Mouse (Mus musculus) adrenal gland, postnatal 14 days (tissue): ENCODE measurements around the gene Plekha4. TPM values are rescaled to one million over a fixed set of nuclear protein-coding genes. Genes with fewer than 3 reads are reported as not detected.

Experiments used
- total RNA-seq: library from RNA; stranded (reverse); gene quantifications from 2 replicates; pipeline ENCODE4 v1.2.3, GENCODE M21; 2021

Plekha4 gene
- total RNA-seq, 1 experiment from 2014 or later = 3.8 TPM

Other genes with a start within 250 kb of the Plekha4 start
- gene Slc6a21, start 248.8 kb upstream of the Plekha4 start, total RNA-seq = not detected in 2 replicates
- gene Trpm4, start 192.6 kb upstream of the Plekha4 start, total RNA-seq = 13.5 and 15.1 TPM in 2 replicates
- 0.15 and 0.45 TPM in 2 replicates for gene Hrc, start 191.0 kb upstream of the Plekha4 start, total RNA-seq
- 2.1 and 2.4 TPM in 2 replicates for gene Ppfia3, start 159.3 kb upstream of the Plekha4 start, total RNA-seq
- gene Lin7b, start 155.7 kb upstream of the Plekha4 start, total RNA-seq = 1.2 and 1.4 TPM in 2 replicates
- 265 and 280 TPM in 2 replicates for gene Snrnp70, start 130.6 kb upstream of the Plekha4 start, total RNA-seq
- not detected in 2 replicates for gene Kcna7, start 120.7 kb upstream of the Plekha4 start, total RNA-seq
- gene Ntf5, start 112.6 kb upstream of the Plekha4 start, total RNA-seq = not detected in 2 replicates
- gene Lhb, start 105.5 kb upstream of the Plekha4 start, total RNA-seq = not detected in 2 replicates
- gene Gys1, start 91.5 kb upstream of the Plekha4 start, total RNA-seq = 55.4 and 62.8 TPM in 2 replicates
- gene Ruvbl2, start 88.2 kb upstream of the Plekha4 start, total RNA-seq = 55.5 and 62.8 TPM in 2 replicates
- 638 and 688 TPM in 2 replicates for gene Ftl1, start 66.4 kb upstream of the Plekha4 start, total RNA-seq
- gene Bax, start 59.4 kb upstream of the Plekha4 start, total RNA-seq = 54.4 and 60.0 TPM in 2 replicates
- 0.49 and 1.1 TPM in 2 replicates for gene Tulp2, start 44.5 kb upstream of the Plekha4 start, total RNA-seq
- 24.6 and 31.2 TPM in 2 replicates for gene Gm45808, start 39.5 kb upstream of the Plekha4 start, total RNA-seq
- 46.8 and 54.1 TPM in 2 replicates for gene Dhdh, start 37.5 kb upstream of the Plekha4 start, total RNA-seq
- 199 and 204 TPM in 2 replicates for gene Nucb1, start 15.9 kb upstream of the Plekha4 start, total RNA-seq
- 37.3 and 55.7 TPM in 2 replicates for gene Ppp1r15a, start 62 bp upstream of the Plekha4 start, total RNA-seq
- 0.67 and 1.2 TPM in 2 replicates for gene Hsd17b14, start 28.6 kb downstream of the Plekha4 start, total RNA-seq
- 149 and 151 TPM in 2 replicates for gene Bcat2, start 43.8 kb downstream of the Plekha4 start, total RNA-seq
- 0.37 TPM in 1 of 2 replicates, not detected in the other for gene Fgf21, start 89.2 kb downstream of the Plekha4 start, total RNA-seq
- gene Fut1, start 91.0 kb downstream of the Plekha4 start, total RNA-seq = 0.11 TPM in 1 of 2 replicates, not detected in the other
- 0.56 and 0.82 TPM in 2 replicates for gene Izumo1, start 95.5 kb downstream of the Plekha4 start, total RNA-seq
- gene Rasip1, start 101.2 kb downstream of the Plekha4 start, total RNA-seq = 33.0 and 35.4 TPM in 2 replicates
- gene Mamstr, start 113.6 kb downstream of the Plekha4 start, total RNA-seq = 4.9 and 8.5 TPM in 2 replicates
- 0.11 TPM in 1 of 2 replicates, not detected in the other for gene Fut2, start 140.1 kb downstream of the Plekha4 start, total RNA-seq
- 0.26 TPM in 1 of 2 replicates, not detected in the other for gene Ntn5, start 157.7 kb downstream of the Plekha4 start, total RNA-seq
- 0.22 and 0.41 TPM in 2 replicates for gene Sec1, start 168.1 kb downstream of the Plekha4 start, total RNA-seq
- gene Car11, start 173.5 kb downstream of the Plekha4 start, total RNA-seq = 10.5 and 16.9 TPM in 2 replicates
- 31.2 and 46.3 TPM in 2 replicates for gene Dbp, start 178.8 kb downstream of the Plekha4 start, total RNA-seq
- gene Rpl18, start 189.1 kb downstream of the Plekha4 start, total RNA-seq = 927 and 1,052 TPM in 2 replicates
- gene Sphk2, start 191.7 kb downstream of the Plekha4 start, total RNA-seq = 32.3 and 34.4 TPM in 2 replicates
- 0.45 and 0.74 TPM in 2 replicates for gene Fam83e, start 194.9 kb downstream of the Plekha4 start, total RNA-seq
- not detected in 2 replicates for gene Spaca4, start 199.5 kb downstream of the Plekha4 start, total RNA-seq